Mouse (Mus musculus) forebrain, embryonic 13.5 days (tissue): ENCODE data around the gene Igtp. TPM values are rescaled to one million over a fixed set of nuclear protein-coding genes. Genes with fewer than 3 reads are reported as not detected.
A peak's percentile ranks its signal among the peaks of the same experiment; 100 is the strongest.
"Not testable (repeated sequence)": the region's sequence is repeated elsewhere in the genome, so short reads cannot be mapped to it uniquely, and the experiment has no call there.

Experiments used
- ATAC-seq: fragments of 200-750 bp; cut with Nextera tagmentation; 2 replicates; pipeline ENCODE4 v1.8.0; 2017
- H3K27ac ChIP-seq: fragments of 300-500 bp; sonication (generic); 2 replicates; pipeline ENCODE4 v1.5.1; 2015; ENCODE audit warnings: inconsistent platforms, mild to moderate bottlenecking, moderate library complexity
- H3K27me3 ChIP-seq: fragments of 300-500 bp; sonication (generic); 2 replicates; pipeline ENCODE4 v1.6.1; 2015; ENCODE audit warnings: mild to moderate bottlenecking, inconsistent platforms
- H3K36me3 ChIP-seq: fragments of 300-500 bp; sonication (generic); 2 replicates; pipeline ENCODE4 v1.6.1; 2015; ENCODE audit warnings: mild to moderate bottlenecking, inconsistent platforms; ENCODE audit not compliant: poor library complexity, severe bottlenecking
- H3K4me1 ChIP-seq: fragments of 300-500 bp; sonication (generic); 2 replicates; pipeline ENCODE4 v1.6.1; 2015; ENCODE audit warnings: inconsistent platforms
- H3K4me2 ChIP-seq: fragments of 300-500 bp; sonication (generic); 2 replicates; pipeline ENCODE4 v1.6.1; 2015; ENCODE audit warnings: inconsistent platforms, mild to moderate bottlenecking, moderate library complexity
- H3K4me3 ChIP-seq: fragments of 300-500 bp; sonication (generic); 2 replicates; pipeline ENCODE4 v1.5.1; 2015; ENCODE audit warnings: mild to moderate bottlenecking, inconsistent platforms
- H3K9ac ChIP-seq: fragments of 300-500 bp; sonication (generic); 2 replicates; pipeline ENCODE4 v1.6.1; 2015; ENCODE audit warnings: mild to moderate bottlenecking, inconsistent platforms
- H3K9me3 ChIP-seq: fragments of 300-500 bp; sonication (generic); replicated peaks from 2 replicates; pipeline ENCODE4 v1.6.1; 2016; ENCODE audit warnings: inconsistent platforms
- WGBS: fragments of 180-500 bp; shearing (Covaris S2); methylation state at CpG from one replicate; pipeline ENCODE4 v1.1.7; 2015; 5-methylcytosine and 5-hydroxymethylcytosine counted together
- polyA plus RNA-seq: library from polyadenylated mRNA; unstranded; fragments of >200 nt; fragmentation: Nextera tagmentation; extraction: Ambion mirVana; gene quantifications from 2 replicates; pipeline ENCODE4 v1.2.1, GENCODE M21; 2015

Gene Igtp
- polyA plus RNA-seq, 1 experiment from 2014 or later, result 0.83 TPM

GRCm38 (mm10) chr11:58215814-58216213 lies 16.5 kb downstream of the Igtp start:
- no peak overlapping the region for H3K9ac ChIP-seq
- no peak for ATAC-seq
- no peaks in the 10 kb centered on the region for H3K36me3 ChIP-seq
- H3K4me3 ChIP-seq, result no peak overlapping the region
- peaks cover 4% of the 10 kb centered on the region; the same call in 1 of the 2 replicates for H3K4me1 ChIP-seq
- no peak overlapping the region for H3K27ac ChIP-seq
- WGBS, result 84% methylated on average over 5 of the region's 5 CpGs
- no peaks in the 10 kb centered on the region for H3K9me3 ChIP-seq
- no peak overlapping the region for H3K4me2 ChIP-seq
- H3K27me3 ChIP-seq, result no peaks in the 10 kb centered on the region

- no peaks in the 10 kb centered on the region for H3K36me3 ChIP-seq
- no peak overlapping the region for H3K27ac ChIP-seq
- ATAC-seq, result no peak
- no peak overlapping the region for H3K4me3 ChIP-seq
- H3K9me3 ChIP-seq, result no peaks in the 10 kb centered on the region
- no peaks in the 10 kb centered on the region for H3K27me3 ChIP-seq
- no peak overlapping the region for H3K9ac ChIP-seq
- H3K4me1 ChIP-seq, result no peaks in the 10 kb centered on the region
- H3K4me2 ChIP-seq, result no peak overlapping the region
- WGBS, result 89% methylated on average over 6 of the region's 6 CpGs
Measured at GRCm38 (mm10) chr11:58216823-58217222, 17.5 kb downstream of the Igtp start.

- Histone ChIP-seq H3K9me3 (no peaks in the 10 kb centered on the region), H3K4me1 (no peaks in the 10 kb centered on the region), H3K4me2 (no peak overlapping the region), H3K4me3 (no peak overlapping the region), H3K36me3 (no peaks in the 10 kb centered on the region), H3K27ac (no peak overlapping the region), H3K27me3 (no peaks in the 10 kb centered on the region), H3K9ac (no peak overlapping the region)
- WGBS, result 60% methylated on average over 4 of the region's 4 CpGs
- ATAC-seq, result no peak
Measured at GRCm38 (mm10) chr11:58223751-58224150, 24.4 kb downstream of the Igtp start.

- H3K4me3 ChIP-seq, result no peak overlapping the region
- no peaks in the 10 kb centered on the region for H3K9me3 ChIP-seq
- H3K27me3 ChIP-seq, result no peaks in the 10 kb centered on the region
- 71% methylated on average over 7 of the region's 7 CpGs for WGBS
- H3K36me3 ChIP-seq, result no peaks in the 10 kb centered on the region
- no peaks in the 10 kb centered on the region for H3K4me1 ChIP-seq
- no peak overlapping the region for H3K9ac ChIP-seq
- ATAC-seq, result no peak
- no peak overlapping the region for H3K4me2 ChIP-seq
- H3K27ac ChIP-seq, result no peak overlapping the region
Measured at GRCm38 (mm10) chr11:58224313-58224712, 25.0 kb downstream of the Igtp start.

- not testable (repeated sequence) for H3K36me3 ChIP-seq, H3K9me3 ChIP-seq, ATAC-seq, H3K9ac ChIP-seq, H3K4me2 ChIP-seq, H3K27ac ChIP-seq, H3K27me3 ChIP-seq, H3K4me3 ChIP-seq, H3K4me1 ChIP-seq
- WGBS, result 88% methylated on average over 2 of the region's 2 CpGs
Measured at GRCm38 (mm10) chr11:58224872-58225271, 25.5 kb downstream of the Igtp start.

GRCm38 (mm10) chr11:58225655-58226054 lies 26.3 kb downstream of the Igtp start:
- H3K4me3 ChIP-seq, result no peak overlapping the region
- H3K4me1 ChIP-seq, result no peaks in the 10 kb centered on the region
- no peaks in the 10 kb centered on the region for H3K36me3 ChIP-seq
- H3K9me3 ChIP-seq, result no peaks in the 10 kb centered on the region
- no peak overlapping the region for H3K4me2 ChIP-seq
- no peak overlapping the region for H3K9ac ChIP-seq
- WGBS, result 5% methylated on average over 5 of the region's 5 CpGs
- 0 out of 2 replicates have a peak, but pooled peaks have one; percentile 6 for ATAC-seq
- H3K27me3 ChIP-seq, result no peaks in the 10 kb centered on the region
- no peak overlapping the region for H3K27ac ChIP-seq

- H3K4me3 ChIP-seq, result no peak overlapping the region
- H3K27me3 ChIP-seq, result no peaks in the 10 kb centered on the region
Measured at GRCm38 (mm10) chr11:58226425-58226824, 27.1 kb downstream of the Igtp start.

GRCm38 (mm10) chr11:58228021-58228420 lies 28.7 kb downstream of the Igtp start:
- not testable (repeated sequence) for ATAC-seq

More at GRCm38 (mm10) chr11:58226425-58226824, 27.1 kb downstream of the Igtp start:
- no peaks in the 10 kb centered on the region for H3K36me3 ChIP-seq
- no peak overlapping the region for H3K4me2 ChIP-seq
- H3K9me3 ChIP-seq, result no peaks in the 10 kb centered on the region
- H3K27ac ChIP-seq, result no peak overlapping the region
- H3K9ac ChIP-seq, result no peak overlapping the region
- H3K4me1 ChIP-seq, result no peaks in the 10 kb centered on the region
- ATAC-seq, result no peak

GRCm38 (mm10) chr11:58230396-58230910 lies 31.1 kb downstream of the Igtp start:
- Histone ChIP-seq H3K9ac (no peak overlapping the region), H3K27ac (no peak overlapping the region), H3K27me3 (no peaks in the 10 kb centered on the region), H3K36me3 (no peaks in the 10 kb centered on the region), H3K4me1 (no peaks in the 10 kb centered on the region), H3K9me3 (no peaks in the 10 kb centered on the region), H3K4me2 (no peak overlapping the region), H3K4me3 (no peak overlapping the region)
- 78% methylated on average over 16 of the region's 16 CpGs for whole genome bisulfite sequencing
- ATAC-seq, result no peak

More at GRCm38 (mm10) chr11:58228021-58228420, 28.7 kb downstream of the Igtp start:
- H3K9me3 ChIP-seq, H3K4me2 ChIP-seq, H3K27me3 ChIP-seq, H3K4me3 ChIP-seq, H3K36me3 ChIP-seq, H3K9ac ChIP-seq, H3K4me1 ChIP-seq, H3K27ac ChIP-seq: not testable (repeated sequence)
- 87% methylated on average over 2 of the region's 2 CpGs for WGBS

- H3K4me2 ChIP-seq, result no peak overlapping the region
- H3K4me1 ChIP-seq, result no peaks in the 10 kb centered on the region
- H3K4me3 ChIP-seq, result no peak overlapping the region
- no peak overlapping the region for H3K27ac ChIP-seq
- WGBS, result 85% methylated on average over 8 of the region's 8 CpGs
- H3K27me3 ChIP-seq, result no peaks in the 10 kb centered on the region
- no peak for ATAC-seq
- no peaks in the 10 kb centered on the region for H3K9me3 ChIP-seq
- H3K36me3 ChIP-seq, result no peaks in the 10 kb centered on the region
- no peak overlapping the region for H3K9ac ChIP-seq
Measured at GRCm38 (mm10) chr11:58231156-58231555, 31.8 kb downstream of the Igtp start.

GRCm38 (mm10) chr11:58234551-58234950 lies 35.2 kb downstream of the Igtp start:
- not testable (repeated sequence) for H3K4me2 ChIP-seq, H3K9me3 ChIP-seq, H3K36me3 ChIP-seq, H3K4me3 ChIP-seq, H3K27me3 ChIP-seq, H3K9ac ChIP-seq, H3K4me1 ChIP-seq, H3K27ac ChIP-seq, ATAC-seq
- 80% methylated on average over 3 of the region's 3 CpGs for WGBS

- WGBS, result 18% methylated on average over 6 of the region's 6 CpGs
- no peak for ATAC-seq
- H3K27ac ChIP-seq, result no peak overlapping the region
Measured at GRCm38 (mm10) chr11:58235152-58235551, 35.8 kb downstream of the Igtp start.

More at GRCm38 (mm10) chr11:58235152-58235551, 35.8 kb downstream of the Igtp start:
- H3K4me2 ChIP-seq, result no peak overlapping the region
- H3K4me3 ChIP-seq, result no peak overlapping the region
- peaks cover 8% of the 10 kb centered on the region; the same call in 1 of the 2 replicates for H3K4me1 ChIP-seq
- H3K9ac ChIP-seq, result no peak overlapping the region
- no peaks in the 10 kb centered on the region for H3K9me3 ChIP-seq
- no peaks in the 10 kb centered on the region for H3K36me3 ChIP-seq
- H3K27me3 ChIP-seq, result no peaks in the 10 kb centered on the region
